Mouse (Mus musculus): ENCODE data around the gene Olfr808.

Gene Olfr808

DNA sequence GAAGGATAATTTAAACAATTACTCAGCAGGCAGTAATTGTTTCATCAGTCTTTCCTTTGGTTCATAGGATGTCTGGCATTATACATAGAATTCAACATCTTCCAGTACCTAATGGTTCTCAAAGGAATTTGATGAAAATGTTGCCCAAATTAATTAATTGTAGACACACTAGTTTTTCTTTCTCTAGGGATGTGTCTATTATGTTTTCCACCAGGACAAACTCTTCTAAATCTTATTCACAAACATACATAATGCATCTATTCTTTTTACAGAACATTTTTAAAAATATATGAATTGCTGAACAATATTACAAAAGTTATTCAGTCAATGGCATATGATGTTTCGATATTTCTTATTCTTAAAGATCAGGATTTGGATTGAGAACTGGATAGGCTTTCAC lies at the start of gene Olfr808:
Gene Olfr808, plus strand, starts transcription at position 301 of the 400 bp plus-strand sequence.
- no peak for DNase-seq

DNA sequence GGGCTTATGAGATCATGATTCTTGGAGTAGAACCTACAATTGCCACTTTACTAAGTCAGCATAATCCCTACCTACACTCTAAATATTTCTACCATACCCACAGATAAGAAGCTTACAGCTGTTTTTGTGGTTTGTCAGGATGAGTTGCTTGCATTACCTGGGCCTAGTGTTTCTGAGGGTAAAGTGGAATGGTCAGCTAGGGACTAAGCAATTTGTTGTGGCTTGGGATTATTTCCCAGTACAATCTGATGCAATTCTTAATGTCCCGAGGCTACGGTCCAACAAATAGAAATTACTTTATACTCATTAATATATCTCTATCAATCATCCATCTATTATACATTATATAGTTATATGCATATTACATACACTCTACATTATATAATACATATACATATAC lies 36.0 kb upstream of the Olfr808 start, which contains the start of gene Olfr805:
Gene Olfr805, minus strand, starts transcription at position 101 of the 400 bp plus-strand sequence.
- DNase-seq, result no peak

DNA sequence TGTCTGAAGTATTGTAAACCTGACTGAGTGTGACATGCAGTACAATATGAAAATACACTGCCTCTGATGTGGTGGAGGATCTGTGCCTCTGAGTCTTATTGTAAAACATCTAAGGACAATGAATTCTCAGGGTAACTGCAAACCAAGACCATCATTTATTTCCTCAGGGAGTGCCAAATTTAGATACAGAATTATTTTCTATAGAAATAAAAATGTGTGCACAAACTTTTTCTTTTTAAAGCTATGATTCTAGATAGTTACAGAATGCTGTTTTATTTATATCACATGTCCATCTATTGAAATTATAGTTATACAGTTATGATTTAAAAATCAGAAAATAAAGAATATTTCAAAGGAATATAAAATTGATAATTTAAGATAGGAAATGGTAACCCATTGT lies 23.5 kb upstream of the Olfr808 start, which contains the start of gene Olfr806:
Gene Olfr806, minus strand, starts transcription at position 101 of the 400 bp plus-strand sequence.
- no peak for DNase-seq

DNA sequence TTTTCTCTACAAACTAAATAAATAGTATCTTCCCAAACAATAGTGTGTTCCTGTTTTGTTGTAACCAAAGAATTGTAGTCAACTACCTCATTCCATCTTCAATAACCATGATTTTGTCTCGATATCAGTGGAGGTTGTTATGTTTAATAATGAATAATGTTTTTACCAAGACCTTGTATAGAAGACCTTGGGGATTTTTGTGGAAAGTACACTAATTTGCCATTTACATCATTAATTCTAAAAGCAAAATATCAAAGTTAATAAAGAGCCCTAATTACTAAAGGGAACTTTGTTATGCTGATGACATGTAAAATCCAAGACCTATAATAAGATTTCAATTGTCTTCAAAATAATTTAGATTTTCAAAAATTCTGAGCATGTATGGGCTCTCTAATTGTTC lies 7.6 kb upstream of the Olfr808 start, which contains the start of gene Olfr807:
Gene Olfr807, minus strand, starts transcription at position 101 of the 400 bp plus-strand sequence.
- DNase-seq, result no peak

DNA sequence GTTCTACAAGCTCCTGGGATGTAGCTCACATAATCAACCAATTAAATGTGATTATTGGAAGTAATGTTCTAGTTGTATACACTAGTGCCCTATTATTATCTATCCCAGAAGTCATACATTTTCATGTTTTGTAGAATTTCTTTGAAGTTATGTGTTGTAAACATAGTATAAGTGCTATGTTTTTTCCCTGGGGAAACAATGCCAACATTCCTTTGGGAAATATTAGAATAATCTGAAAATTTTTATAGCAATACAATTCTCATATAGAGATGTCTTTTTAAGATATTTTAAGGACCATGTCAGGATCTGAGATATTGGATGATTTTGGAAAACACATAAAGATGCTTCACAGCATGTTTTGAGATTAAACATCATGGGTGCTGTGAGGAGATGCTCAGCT lies 9.1 kb downstream of the Olfr808 start, which contains the start of gene Olfr809:
Gene Olfr809, plus strand, starts transcription at position 301 of the 400 bp plus-strand sequence.
- no peak for DNase-seq

DNA sequence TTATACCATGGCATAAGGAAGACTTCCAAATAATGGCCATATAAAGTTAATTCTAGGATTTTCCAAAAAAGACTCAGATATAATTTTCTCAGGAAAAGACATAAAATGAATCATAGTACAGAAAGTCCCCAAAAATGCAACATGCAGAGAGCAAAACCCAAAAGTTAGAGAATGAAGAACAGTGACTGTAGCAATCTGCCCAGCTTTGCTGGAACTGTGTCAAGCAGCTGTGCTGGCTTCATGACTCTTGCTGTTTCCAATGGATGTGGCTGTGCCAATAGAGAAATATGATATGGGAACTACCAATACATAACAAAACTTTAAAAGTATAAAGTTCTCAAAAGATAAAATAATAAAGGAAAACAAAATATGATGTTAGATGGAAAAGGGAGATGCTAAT lies 12.8 kb downstream of the Olfr808 start:
- no peak for DNase-seq

DNA sequence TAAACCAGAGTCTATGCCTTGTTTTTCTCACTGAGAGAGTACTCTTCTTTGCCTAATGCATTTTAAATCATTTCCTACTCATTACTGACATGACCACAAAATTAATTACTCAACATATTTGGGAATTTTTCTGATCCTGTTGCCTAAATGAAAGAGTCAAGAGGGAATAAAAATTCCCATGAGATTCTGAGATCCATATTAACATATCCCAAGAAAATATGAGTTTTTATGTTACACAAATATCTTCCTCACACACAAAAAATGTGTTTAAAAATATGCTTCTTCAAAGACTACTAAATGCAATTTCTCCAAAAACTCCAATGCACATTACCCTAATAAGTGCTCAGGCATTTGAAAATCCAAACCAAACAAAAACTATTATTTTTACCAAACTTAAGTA lies 29.5 kb downstream of the Olfr808 start, which contains the start of gene Olfr810:
Gene Olfr810, minus strand, starts transcription at position 101 of the 400 bp plus-strand sequence.
- no peak for DNase-seq

DNA sequence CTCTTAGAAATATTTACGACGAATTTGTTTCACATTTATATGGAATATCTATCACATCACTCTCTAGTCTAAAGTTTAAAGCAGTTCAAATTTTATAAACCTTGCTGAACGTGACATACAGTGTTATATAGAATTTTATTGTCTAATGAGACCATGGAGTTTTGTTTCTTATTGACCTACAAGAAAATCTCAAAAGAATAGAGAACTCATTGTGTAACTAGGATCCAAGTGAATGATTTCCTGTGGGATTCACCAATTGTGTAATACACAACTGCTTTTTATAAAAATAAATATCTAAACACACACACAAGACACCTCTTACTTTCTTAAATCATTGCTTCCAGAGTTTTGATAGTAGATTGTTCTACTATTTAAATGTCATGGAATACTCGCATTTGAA lies 39.0 kb downstream of the Olfr808 start, which contains the start of gene Olfr811:
Gene Olfr811, minus strand, starts transcription at position 101 of the 400 bp plus-strand sequence.
- DNase-seq, result no peak

Data from cerebellum, postnatal 36 days (tissue).